Mouse (Mus musculus) CH12.LX (cell line): ENCODE measurements around the gene Lpar6. TPM values are rescaled to one million over a fixed set of nuclear protein-coding genes. Genes with fewer than 3 reads are reported as not detected.

Source experiments
- DNase-seq: peaks from one replicate; pipeline ENCODE4 v3.0.0-alpha.2; 2013; ENCODE audit errors: extremely low read depth
- H3K27ac ChIP-seq: 2 replicates; pipeline ENCODE4 v1.5.1; 2012; ENCODE audit warnings: low read depth, mild to moderate bottlenecking, control low read depth, moderate library complexity; ENCODE audit not compliant: insufficient read depth
- H3K27me3 ChIP-seq: replicated peaks from 2 replicates; pipeline ENCODE3; 2012; ENCODE audit warnings: inconsistent platforms
- H3K36me3 ChIP-seq, 2 experiments: replicated peaks in 1 of 2; 2 replicates each; pipeline versions ENCODE3 to v1.6.1; 2012; ENCODE audit warnings: inconsistent platforms in 1 of 2, low read length in 1 of 2, mild to moderate bottlenecking in 1 of 2, mixed read lengths in 1 of 2, moderate library complexity in 1 of 2; ENCODE audit not compliant: control insufficient read depth in 1 of 2, insufficient read depth in 1 of 2
- H3K4me1 ChIP-seq, 2 experiments: 2 replicates each; pipeline ENCODE4 v1.6.1; 2012; ENCODE audit warnings: inconsistent platforms in 1 of 2, moderate library complexity in 1 of 2; ENCODE audit not compliant: insufficient read depth in 2 of 2, control insufficient read depth in 1 of 2
- H3K4me2 ChIP-seq: 2 replicates; pipeline ENCODE4 v1.6.1; 2012; ENCODE audit warnings: low read depth, mild to moderate bottlenecking, control low read depth; ENCODE audit not compliant: poor library complexity, insufficient read depth, severe bottlenecking
- H3K4me3 ChIP-seq, 3 experiments: fragments of 150-350 bp in 1 of 3; sonication (generic) in 1 of 3; replicated peaks in 1 of 3; 2 replicates each; pipeline versions ENCODE3 to v1.5.1; 2011 to 2012; ENCODE audit warnings: low read depth in 2 of 3, low read length in 2 of 3, mild to moderate bottlenecking in 2 of 3, moderate library complexity in 2 of 3, control low read depth in 1 of 3, improper control_type of control experiment in 1 of 3, inconsistent platforms in 1 of 3, mixed read lengths in 1 of 3; ENCODE audit not compliant: poor library complexity in 1 of 3
- H3K79me2 ChIP-seq: replicated peaks from 2 replicates; pipeline ENCODE4 v1.6.1; 2012; ENCODE audit warnings: mild to moderate bottlenecking, moderate library complexity; ENCODE audit not compliant: control insufficient read depth, poor library complexity, insufficient read depth, severe bottlenecking; ENCODE audit errors: extremely low read depth
- H3K9ac ChIP-seq: 2 replicates; pipeline ENCODE4 v1.6.1; 2012; ENCODE audit warnings: low read depth, mild to moderate bottlenecking, control low read depth, moderate library complexity; ENCODE audit not compliant: insufficient read depth
- H3K9me3 ChIP-seq: replicated peaks from 2 replicates; pipeline ENCODE3; 2012; ENCODE audit warnings: low read length, inconsistent platforms, mixed read lengths
- CTCF ChIP-seq, 2 experiments: IDR thresholded peaks in 1 of 2; conservative IDR thresholded peaks in 1 of 2; 2 replicates each; pipeline ENCODE4 v1.5.1; 2011 to 2012; ENCODE audit warnings: low read depth in 2 of 2, low read length in 2 of 2, improper control_type of control experiment in 1 of 2, inconsistent platforms in 1 of 2, mild to moderate bottlenecking in 1 of 2, moderate library complexity in 1 of 2
- ELF1 ChIP-seq: IDR thresholded peaks from 2 replicates; pipeline ENCODE4 v1.6.1; 2014; ENCODE audit warnings: low read depth, mild to moderate bottlenecking, inconsistent platforms, low read length, improper control_type of control experiment
- EP300 ChIP-seq: IDR thresholded peaks from 2 replicates; pipeline ENCODE4 v1.6.1; 2011; ENCODE audit warnings: low read length, improper control_type of control experiment
- ETS1 ChIP-seq: conservative IDR thresholded peaks from 2 replicates; pipeline ENCODE4 v1.6.1; 2012; ENCODE audit warnings: low read depth, mild to moderate bottlenecking, inconsistent platforms, low read length, improper control_type of control experiment, moderate library complexity
- IRF4 ChIP-seq: IDR thresholded peaks from 2 replicates; pipeline ENCODE4 v1.6.1; 2014; ENCODE audit warnings: low read depth, mild to moderate bottlenecking, inconsistent platforms, low read length, improper control_type of control experiment
- JUN ChIP-seq: IDR thresholded peaks from 2 replicates; pipeline ENCODE4 v1.6.1; 2011; ENCODE audit warnings: low read depth, mild to moderate bottlenecking, low read length, improper control_type of control experiment, moderate library complexity; ENCODE audit not compliant: insufficient read depth
- JUND ChIP-seq: conservative IDR thresholded peaks from 2 replicates; pipeline ENCODE4 v1.6.1; 2011; ENCODE audit warnings: low read depth, low read length, improper control_type of control experiment
- KAT2A ChIP-seq: IDR thresholded peaks from 2 replicates; pipeline ENCODE4 v1.6.1; 2012; ENCODE audit warnings: low read length, improper control_type of control experiment, inconsistent platforms; ENCODE audit not compliant: insufficient replicate concordance
- MAFK ChIP-seq: IDR thresholded peaks from 2 replicates; pipeline ENCODE4 v1.6.1; 2011; ENCODE audit warnings: low read length, improper control_type of control experiment; ENCODE audit not compliant: insufficient replicate concordance
- MYC ChIP-seq: IDR thresholded peaks from 2 replicates; pipeline ENCODE4 v1.6.1; 2011; ENCODE audit warnings: low read depth, mild to moderate bottlenecking, improper control_type of control experiment, low read length
- POLR2A ChIP-seq: IDR thresholded peaks from 2 replicates; pipeline ENCODE4 v1.6.1; 2011; ENCODE audit warnings: low read depth, mild to moderate bottlenecking, improper control_type of control experiment, low read length
- RAD21 ChIP-seq: IDR thresholded peaks from 2 replicates; pipeline ENCODE4 v1.6.1; 2011; ENCODE audit warnings: low read depth, mild to moderate bottlenecking, low read length, improper control_type of control experiment, moderate library complexity
- SIN3A ChIP-seq: IDR thresholded peaks from 2 replicates; pipeline ENCODE4 v1.6.1; 2012; ENCODE audit warnings: low read length, improper control_type of control experiment, inconsistent platforms
- SMC3 ChIP-seq: IDR thresholded peaks from 2 replicates; pipeline ENCODE4 v1.6.1; 2011; ENCODE audit warnings: low read depth, low read length, improper control_type of control experiment
- TCF12 ChIP-seq: IDR thresholded peaks from 2 replicates; pipeline ENCODE4 v1.6.1; 2014; ENCODE audit warnings: low read depth, mild to moderate bottlenecking, inconsistent platforms, low read length, improper control_type of control experiment
- USF1 ChIP-seq: IDR thresholded peaks from 2 replicates; pipeline ENCODE4 v1.6.1; 2014; ENCODE audit warnings: low read depth, mild to moderate bottlenecking, inconsistent platforms, low read length, improper control_type of control experiment
- dilution Hi-C: fragments of 300-500 bp; cut with MboI; formaldehyde crosslinking; loops from 2 replicates; pipeline ENCODE4 v1.14.3; 2020; ENCODE audit warnings: low sequenced_read_pairs; ENCODE audit not compliant: extremely low pct_unique_long_range_greater_than_20kb, extremely low pct_ligation_motif_present
- in situ Hi-C: fragments of 300-500 bp; cut with MboI; formaldehyde crosslinking; loops from 3 replicates; pipeline ENCODE4 v1.14.3; 2019; ENCODE audit warnings: low sequenced_read_pairs, low pct_ligation_motif_present, low pct_unique_long_range_greater_than_20kb, mixed read lengths
- polyA plus RNA-seq: library from polyadenylated mRNA; unstranded; fragments of >175 nt; gene quantifications from 2 replicates; pipeline ENCODE4 v1.2.1, GENCODE M21; 2012; ENCODE audit warnings: low read depth; ENCODE audit not compliant: insufficient read length
- total RNA-seq, 2 experiments: library from RNA; depleted of rRNA; stranded (reverse); fragments of 300-350 nt in 1 of 2; fragments of >200 nt in 1 of 2; gene quantifications; 2 replicates each; pipeline ENCODE4 v1.2.3; 2012 to 2014

Lpar6 gene
- total and polyA plus RNA-seq, 3 experiments, result 2.9 to 6.4 (median 3.2) TPM

GRCm38 (mm10) chr14:73280996-73281395 is 43.3 kb downstream of the Lpar6 start:
- Histone ChIP-seq H3K4me1 (peaks cover 0 to 13% of the 10 kb centered on the region in 2 experiments; a peak in 2 of 4 replicates), H3K4me3 (no peak overlapping the region), H3K9ac (no peak overlapping the region), H3K27ac (no peak overlapping the region), H3K79me2 (no peaks in the 10 kb centered on the region), H3K36me3 (peaks cover 4 to 11% of the 10 kb centered on the region in 2 experiments), H3K4me2 (no peak overlapping the region), H3K9me3 (no peaks in the 10 kb centered on the region), H3K27me3 (no peaks in the 10 kb centered on the region)
- DNase-seq, result no peak
- dilution Hi-C loops (no loop called here), in situ Hi-C loops (no loop called here)
- TF ChIP-seq IRF4 (no peak), RAD21 (peak; percentile 49), SMC3 (peak; percentile 47; the same call in 1 of the 2 replicates), CTCF (conservative IDR thresholded peaks at IDR 0.05 in 1 of 2, IDR thresholded peaks at IDR 0.05 in 1 of 2; ENCODE audit: low read depth in 2 of 2, low read length in 2 of 2) (peak in 1 of 2 experiments; percentile 49; a peak in 2 of 4 replicates)

GRCm38 (mm10) chr14:73289915-73290314 is 52.2 kb downstream of the Lpar6 start:
- H3K9me3 ChIP-seq, result no peaks in the 10 kb centered on the region
- no peak for TF ChIP-seq JUN
- TF ChIP-seq KAT2A, result no peak
- no peak for TF ChIP-seq ELF1
- no peak for TF ChIP-seq MYC
- no peak for TF ChIP-seq POLR2A
- TF ChIP-seq SMC3, result no peak
- no peak for TF ChIP-seq TCF12
- no peak for TF ChIP-seq CTCF (conservative IDR thresholded peaks at IDR 0.05 in 1 of 2, IDR thresholded peaks at IDR 0.05 in 1 of 2; ENCODE audit: low read depth in 2 of 2, low read length in 2 of 2)
- TF ChIP-seq ETS1, result no peak
- TF ChIP-seq, all 38 proteins: peak for 0
- Histone ChIP-seq H3K36me3 (peaks cover 9 to 25% of the 10 kb centered on the region in 2 experiments), H3K4me1 (peaks cover 0 to 4% of the 10 kb centered on the region in 2 experiments; a peak in 1 of 4 replicates), H3K4me2 (no peak overlapping the region), H3K27ac (no peak overlapping the region), H3K79me2 (no peaks in the 10 kb centered on the region; the same call in 1 of the 2 replicates), H3K4me3 (no peak overlapping the region), H3K27me3 (no peaks in the 10 kb centered on the region), H3K9ac (no peak overlapping the region)
- dilution Hi-C loops (no loop called here), in situ Hi-C loops (no loop called here)
- DNase-seq, result no peak

- TF ChIP-seq USF1 (no peak), JUN (no peak), MAFK (no peak), JUND (no peak), IRF4 (no peak), CTCF (conservative IDR thresholded peaks at IDR 0.05 in 1 of 2, IDR thresholded peaks at IDR 0.05 in 1 of 2; ENCODE audit: low read depth in 2 of 2, low read length in 2 of 2) (no peak), ELF1 (no peak), KAT2A (no peak), SIN3A (no peak), EP300 (no peak)
- TF ChIP-seq, all 38 proteins: peak for 0
- Histone ChIP-seq H3K36me3 (peaks cover 18 to 30% of the 10 kb centered on the region in 2 experiments), H3K4me2 (no peak overlapping the region), H3K9me3 (no peaks in the 10 kb centered on the region), H3K4me1 (peaks cover 0 to 4% of the 10 kb centered on the region in 2 experiments; a peak in 1 of 4 replicates), H3K79me2 (no peaks in the 10 kb centered on the region; the same call in 1 of the 2 replicates), H3K4me3 (no peak overlapping the region), H3K9ac (no peak overlapping the region), H3K27me3 (no peaks in the 10 kb centered on the region), H3K27ac (no peak overlapping the region)
- no peak for DNase-seq
- in situ Hi-C loops (no loop called here), dilution Hi-C loops (no loop called here)
Observed at GRCm38 (mm10) chr14:73292434-73292833, 54.7 kb downstream of the Lpar6 start.
